Mouse (Mus musculus) lung, postnatal 0 days (tissue): ENCODE data around the gene Slc2a13. TPM values are rescaled to one million over a fixed set of nuclear protein-coding genes. Genes with fewer than 3 reads are reported as not detected.

ENCODE experiments used
- ATAC-seq: fragments of 200-750 bp; cut with Nextera tagmentation; 2 replicates; pipeline ENCODE4 v1.8.0; 2017; ENCODE audit warnings: moderate library complexity
- DNase-seq: peaks from one replicate; pipeline ENCODE4 v3.0.0-alpha.2; 2016; ENCODE audit warnings: low spot score
- H3K27ac ChIP-seq: fragments of 300-500 bp; sonication (generic); 2 replicates; pipeline ENCODE4 v1.5.1; 2014; ENCODE audit warnings: antibody characterized with exemption, mild to moderate bottlenecking, low read length, mixed read lengths
- H3K27me3 ChIP-seq: fragments of 300-500 bp; sonication (generic); replicated peaks from 2 replicates; pipeline ENCODE4 v1.6.1; 2014; ENCODE audit warnings: low read length, mixed read lengths; ENCODE audit not compliant: insufficient read depth
- H3K36me3 ChIP-seq: fragments of 300-500 bp; sonication (generic); 2 replicates; pipeline ENCODE4 v1.6.1; 2014; ENCODE audit warnings: low read length, mixed read lengths; ENCODE audit not compliant: insufficient read depth
- H3K4me1 ChIP-seq: fragments of 300-500 bp; sonication (generic); 2 replicates; pipeline ENCODE4 v1.6.1; 2014; ENCODE audit warnings: antibody characterized with exemption, low read depth, low read length, mixed read lengths; ENCODE audit not compliant: insufficient read depth
- H3K4me2 ChIP-seq: fragments of 300-500 bp; sonication (generic); replicated peaks from 2 replicates; pipeline ENCODE4 v1.6.1; 2014; ENCODE audit warnings: low read depth, mild to moderate bottlenecking, low read length, moderate library complexity, mixed read lengths
- H3K4me3 ChIP-seq: fragments of 300-500 bp; sonication (generic); 2 replicates; pipeline ENCODE4 v1.5.1; 2014; ENCODE audit warnings: low read depth, low read length
- H3K9ac ChIP-seq: fragments of 300-500 bp; sonication (generic); replicated peaks from 2 replicates; pipeline ENCODE4 v1.6.1; 2014; ENCODE audit warnings: low read depth, mild to moderate bottlenecking
- H3K9me3 ChIP-seq: fragments of 300-500 bp; sonication (generic); 2 replicates; pipeline ENCODE4 v1.6.1; 2016; ENCODE audit warnings: low read length, mixed read lengths
- CTCF ChIP-seq: IDR thresholded peaks from 2 replicates; pipeline ENCODE4 v1.5.1; 2016; ENCODE audit warnings: antibody characterized with exemption, mild to moderate bottlenecking
- EP300 ChIP-seq: IDR thresholded peaks from 2 replicates; pipeline ENCODE4 v1.6.1; 2016; ENCODE audit warnings: antibody characterized with exemption, mild to moderate bottlenecking, control low read depth
- WGBS: fragments of 180-500 bp; shearing (Covaris S2); extraction: QIAGEN DNeasy Blood & Tissue Kit; methylation state at CpG from one replicate; pipeline ENCODE4 v1.1.7; 2014; 5-methylcytosine and 5-hydroxymethylcytosine counted together
- polyA plus RNA-seq: library from polyadenylated mRNA; unstranded; fragments of >200 nt; fragmentation: Nextera tagmentation; extraction: Ambion mirVana; gene quantifications from 2 replicates; pipeline ENCODE4 v1.2.1, GENCODE M21; 2015

Slc2a13 gene
- polyA plus RNA-seq, 1 experiment from 2014 or later: 1.1 TPM

DNA sequence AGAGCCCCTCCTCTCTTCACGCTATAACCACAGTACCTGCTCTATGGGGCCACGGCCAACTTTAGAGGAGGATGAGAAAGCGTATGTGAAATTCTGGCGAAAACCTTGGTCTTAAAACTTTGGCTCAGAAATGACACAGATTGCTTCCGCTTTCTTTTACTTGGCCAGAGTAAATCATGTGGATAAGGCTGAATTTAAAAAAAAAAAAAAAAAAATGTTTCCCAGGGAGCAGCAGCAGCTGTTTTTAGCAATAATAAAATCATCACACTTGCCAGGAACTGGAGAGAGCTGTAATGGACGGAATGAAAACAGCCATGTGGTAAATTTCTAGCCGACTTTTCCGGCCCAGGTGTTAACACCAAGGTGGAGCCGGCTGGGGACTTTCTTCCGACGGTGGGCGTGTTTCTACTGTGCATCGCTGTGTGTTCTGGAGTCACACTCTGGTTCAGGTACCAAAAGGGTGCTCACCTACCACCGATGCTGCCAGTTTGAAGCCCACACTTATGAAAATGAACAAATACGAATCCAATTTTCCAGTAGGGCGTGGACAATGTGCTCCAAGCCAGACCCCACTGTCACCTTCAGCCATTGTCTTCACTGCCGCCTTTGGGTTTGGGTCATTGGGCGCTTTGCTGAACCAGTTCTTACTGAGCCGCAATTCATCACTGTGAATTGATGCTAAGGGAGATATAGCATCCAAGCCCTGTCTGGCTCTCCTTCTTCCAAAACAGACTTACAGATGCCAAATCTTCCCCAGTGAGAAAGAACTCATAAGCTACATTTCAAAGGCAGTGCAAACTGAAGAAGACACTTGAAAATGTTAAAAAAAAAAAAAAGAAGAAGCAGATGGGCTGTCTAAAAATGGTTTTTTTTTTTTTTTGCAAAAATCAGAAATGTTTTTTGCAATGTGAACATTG is 258.4 kb downstream of the Slc2a13 start:
- H3K4me3 ChIP-seq: no peak overlapping the region
- no peaks in the 10 kb centered on the region for H3K36me3 ChIP-seq
- no peaks in the 10 kb centered on the region for H3K27me3 ChIP-seq
- no peaks in the 10 kb centered on the region for H3K9me3 ChIP-seq
- no peaks in the 10 kb centered on the region for H3K4me1 ChIP-seq
- ATAC-seq: no peak
- DNase-seq: peak; percentile 60
- WGBS: 74% methylated on average over 19 of the region's 19 CpGs
- no peak overlapping the region for H3K9ac ChIP-seq
- TF ChIP-seq CTCF: no peak
- TF ChIP-seq EP300: no peak
- H3K4me2 ChIP-seq: no peak overlapping the region
- no peak overlapping the region for H3K27ac ChIP-seq

DNA sequence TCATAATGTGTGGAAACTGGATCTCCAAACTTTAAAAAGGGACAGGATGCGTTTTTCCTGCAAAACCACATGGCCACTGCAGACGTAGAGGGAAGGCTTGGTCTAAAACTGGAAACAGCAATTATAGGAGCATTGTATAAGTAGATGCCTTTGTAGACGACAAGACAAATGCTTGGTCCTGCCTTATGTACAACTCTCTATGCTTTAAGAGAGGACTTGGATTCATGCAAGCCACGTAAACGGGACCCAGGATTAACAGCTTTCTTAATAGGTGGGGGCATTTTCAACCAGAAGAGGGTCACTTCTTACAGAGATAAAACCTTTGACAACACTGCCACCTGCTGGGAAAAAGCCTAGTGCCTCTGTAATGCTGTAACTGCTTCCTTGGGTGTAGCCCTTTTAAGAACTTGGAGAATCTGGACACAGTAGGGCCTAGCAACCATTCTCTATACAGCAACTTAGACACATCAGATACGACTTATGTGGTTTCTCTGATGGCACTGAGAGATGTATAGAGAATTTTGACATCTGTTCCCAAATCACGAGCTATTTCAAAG is 268.7 kb downstream of the Slc2a13 start:
- Histone ChIP-seq H3K27me3 (no peaks in the 10 kb centered on the region), H3K9me3 (no peaks in the 10 kb centered on the region), H3K36me3 (no peaks in the 10 kb centered on the region), H3K4me1 (no peaks in the 10 kb centered on the region), H3K27ac (no peak overlapping the region), H3K4me3 (no peak overlapping the region), H3K4me2 (no peak overlapping the region), H3K9ac (no peak overlapping the region)
- peak; percentile 78 for TF ChIP-seq CTCF
- no peak for TF ChIP-seq EP300
- ATAC-seq (peak; percentile 65), DNase-seq (peak; percentile 76)
- WGBS: 46% methylated on average over 7 of the region's 7 CpGs

DNA sequence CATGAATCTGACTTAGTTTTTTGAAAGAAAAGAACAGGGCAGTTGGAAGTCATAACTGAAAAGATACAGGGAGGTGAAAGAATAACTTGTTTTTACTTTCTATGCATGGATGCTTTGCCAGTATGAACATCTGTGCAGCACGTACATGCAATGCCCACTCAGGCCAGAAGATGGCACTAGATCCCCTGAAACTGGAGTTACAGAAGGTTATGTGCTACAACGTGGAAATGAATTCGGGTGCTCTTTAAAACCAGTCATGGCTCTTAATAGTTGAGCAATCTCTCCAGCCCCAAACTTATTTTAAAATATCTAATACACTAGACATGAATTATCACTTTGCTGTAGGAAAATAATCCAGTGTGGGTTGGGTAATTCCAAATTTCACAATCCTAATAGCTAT is 271.7 kb downstream of the Slc2a13 start:
- 5% methylated on average over 3 of the region's 3 CpGs for WGBS
- H3K9ac ChIP-seq: no peak overlapping the region
- ATAC-seq (peak; percentile 69), DNase-seq (peak; percentile 93)
- H3K4me3 ChIP-seq: no peak overlapping the region
- H3K4me2 ChIP-seq: no peak overlapping the region
- H3K27ac ChIP-seq: no peak overlapping the region
- peak; percentile 61; the same call in 1 of the 2 replicates for TF ChIP-seq EP300
- TF ChIP-seq CTCF: peak; percentile 93
- H3K36me3 ChIP-seq: no peaks in the 10 kb centered on the region
- H3K4me1 ChIP-seq: no peaks in the 10 kb centered on the region
- H3K27me3 ChIP-seq: no peaks in the 10 kb centered on the region
- H3K9me3 ChIP-seq: no peaks in the 10 kb centered on the region

- Histone ChIP-seq H3K9ac (no peak overlapping the region), H3K4me1 (no peaks in the 10 kb centered on the region), H3K4me2 (no peak overlapping the region), H3K9me3 (no peaks in the 10 kb centered on the region), H3K4me3 (no peak overlapping the region), H3K27me3 (no peaks in the 10 kb centered on the region), H3K36me3 (no peaks in the 10 kb centered on the region), H3K27ac (0 out of 2 replicates have a peak overlapping the region, but pooled peaks have one; percentile 5)
- TF ChIP-seq EP300: peak; percentile 32; the same call in 1 of the 2 replicates
- TF ChIP-seq CTCF: no peak
- ATAC-seq (peak; percentile 53), DNase-seq (peak; percentile 69)
- 71% methylated on average over 11 of the region's 11 CpGs for WGBS
Measured at GRCm38 (mm10) chr15:91299319-91299835, 273.7 kb downstream of the Slc2a13 start.

- peak; percentile 58 for ATAC-seq
- H3K4me1 ChIP-seq: no peaks in the 10 kb centered on the region
- TF ChIP-seq CTCF (no peak), EP300 (no peak)
- no peaks in the 10 kb centered on the region for H3K9me3 ChIP-seq
- H3K4me3 ChIP-seq: no peak overlapping the region
- WGBS: 62% methylated on average over 3 of the region's 3 CpGs
- no peaks in the 10 kb centered on the region for H3K27me3 ChIP-seq
- H3K4me2 ChIP-seq: no peak overlapping the region
- peak overlapping the region; percentile 49; the same call in 1 of the 2 replicates for H3K27ac ChIP-seq
- H3K9ac ChIP-seq: no peak overlapping the region
- no peaks in the 10 kb centered on the region for H3K36me3 ChIP-seq
- peak; percentile 64 for DNase-seq
Measured at GRCm38 (mm10) chr15:91283418-91283817, 289.6 kb downstream of the Slc2a13 start.

DNA sequence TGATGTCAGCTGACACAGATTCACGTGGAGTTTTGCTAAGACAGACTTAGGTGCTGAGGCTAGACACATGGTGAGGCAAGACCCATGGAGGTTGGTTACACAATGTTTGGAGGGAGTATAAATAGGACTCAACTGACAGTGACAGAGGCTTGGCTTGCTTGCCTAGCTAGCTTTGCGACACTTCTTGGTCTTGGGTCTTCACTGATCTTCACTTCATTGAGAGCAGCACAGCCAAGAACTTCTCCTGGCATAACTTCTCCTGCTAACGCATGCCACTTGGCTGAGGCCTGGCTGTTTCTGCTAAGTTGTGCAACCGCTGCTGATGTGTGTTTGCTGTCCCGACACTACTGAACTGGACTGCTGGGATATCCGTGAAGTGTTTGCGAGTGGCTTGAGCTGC is 290.2 kb downstream of the Slc2a13 start:
- H3K27me3 ChIP-seq: no peaks in the 10 kb centered on the region
- peak; percentile 96 for DNase-seq
- H3K27ac ChIP-seq: no peak overlapping the region
- no peak overlapping the region for H3K4me2 ChIP-seq
- no peaks in the 10 kb centered on the region for H3K9me3 ChIP-seq
- peak; percentile 94 for ATAC-seq
- H3K36me3 ChIP-seq: no peaks in the 10 kb centered on the region
- H3K4me1 ChIP-seq: no peaks in the 10 kb centered on the region
- H3K9ac ChIP-seq: no peak overlapping the region
- 41% methylated on average over 7 of the region's 7 CpGs for WGBS
- TF ChIP-seq CTCF (no peak), EP300 (peak; percentile 82)
- no peak overlapping the region for H3K4me3 ChIP-seq
